Mouse (Mus musculus): Measurements from ENCODE around the gene Zfp335.
"Not testable (repeated sequence)": the region's sequence is repeated elsewhere in the genome, so short reads cannot be mapped to it uniquely, and the experiment has no call there.

GRCm38 (mm10) chr2:164875648-164876047 lies 35.9 kb downstream of the Zfp335 start:
- 0 out of 2 replicates have a peak, but pooled peaks have one; percentile 4 for TF ChIP-seq CTCF (IDR thresholded peaks at IDR 0.05; ENCODE audit: low read depth)
- not testable (repeated sequence) for TF ChIP-seq EP300 (IDR thresholded peaks at IDR 0.05; ENCODE audit: low read depth)

Data from liver, embryonic 14.5 days (tissue).